Mouse (Mus musculus): Measurements from ENCODE around the gene Kat7. TPM values are rescaled to one million over a fixed set of nuclear protein-coding genes. Genes with fewer than 3 reads are reported as not detected.

Gene Kat7
- total RNA-seq, 4 experiments from 2014 or later: 19.8 to 28.9 (median 24.2) TPM

GRCm38 (mm10) chr11:95232329-95232696 lies 77.7 kb downstream of the Kat7 start:
- DNase-seq (ENCODE audit: low spot score in 2 of 2): no peak

- DNase-seq (ENCODE audit: low spot score in 2 of 2): peak; percentile 24 to 38
Observed at GRCm38 (mm10) chr11:95231688-95232328, 78.2 kb downstream of the Kat7 start.

- DNase-seq (ENCODE audit: low spot score in 2 of 2): no peak
Observed at GRCm38 (mm10) chr11:95227467-95227866, 82.6 kb downstream of the Kat7 start.

GRCm38 (mm10) chr11:95225448-95225847 lies 84.6 kb downstream of the Kat7 start:
- no peak for DNase-seq (ENCODE audit: low spot score in 2 of 2)

Other genes starting within 250 kb of the Kat7 start
- gene Itga3, start 233.4 kb downstream of the Kat7 start, total RNA-seq (2022): 1 to 10 TPM; 3.6 to 5.3 (median 4.1) TPM
- gene Dlx3, start 190.1 kb downstream of the Kat7 start, total RNA-seq (2022): not detected
- not detected for gene Dlx4, start 164.0 kb downstream of the Kat7 start, total RNA-seq (2022)
- not detected for gene Tac4, start 48.7 kb downstream of the Kat7 start, total RNA-seq (2022)
- gene Fam117a, start 26.8 kb upstream of the Kat7 start, total RNA-seq (2022): 1 to 10 TPM; 1.4 to 2.6 (median 2.5) TPM
- 10 to 100 TPM; 49.1 to 55.1 (median 51.9) TPM for gene Slc35b1, start 74.4 kb upstream of the Kat7 start, total RNA-seq (2022)
- gene Spop, start 103.8 kb upstream of the Kat7 start, total RNA-seq (2022): 100 to 1,000 TPM; 183 to 223 (median 204) TPM
- under 1 TPM; 0.13 to 0.45 (median 0.30) TPM for gene Nxph3, start 204.3 kb upstream of the Kat7 start, total RNA-seq (2022)

Data from gastrocnemius, adult 8-10 months (tissue).